Mouse (Mus musculus) induced T-regulatory cell, adult 2 months (primary cell): Measurements from ENCODE around the gene Ctbp2.
A peak's percentile ranks its signal among the peaks of the same experiment; 100 is the strongest.

Experiments used
- DNase-seq: peaks from one replicate; pipeline ENCODE4 v3.0.0-alpha.2; 2012; ENCODE audit warnings: low read depth

Ctbp2 gene

GRCm38 (mm10) chr7:133123999-133124700 lies at the start of gene Ctbp2:
TSS of gene Ctbp2 (minus strand) at chr7:133124354.
- peak; percentile 23 for DNase-seq

DNA sequence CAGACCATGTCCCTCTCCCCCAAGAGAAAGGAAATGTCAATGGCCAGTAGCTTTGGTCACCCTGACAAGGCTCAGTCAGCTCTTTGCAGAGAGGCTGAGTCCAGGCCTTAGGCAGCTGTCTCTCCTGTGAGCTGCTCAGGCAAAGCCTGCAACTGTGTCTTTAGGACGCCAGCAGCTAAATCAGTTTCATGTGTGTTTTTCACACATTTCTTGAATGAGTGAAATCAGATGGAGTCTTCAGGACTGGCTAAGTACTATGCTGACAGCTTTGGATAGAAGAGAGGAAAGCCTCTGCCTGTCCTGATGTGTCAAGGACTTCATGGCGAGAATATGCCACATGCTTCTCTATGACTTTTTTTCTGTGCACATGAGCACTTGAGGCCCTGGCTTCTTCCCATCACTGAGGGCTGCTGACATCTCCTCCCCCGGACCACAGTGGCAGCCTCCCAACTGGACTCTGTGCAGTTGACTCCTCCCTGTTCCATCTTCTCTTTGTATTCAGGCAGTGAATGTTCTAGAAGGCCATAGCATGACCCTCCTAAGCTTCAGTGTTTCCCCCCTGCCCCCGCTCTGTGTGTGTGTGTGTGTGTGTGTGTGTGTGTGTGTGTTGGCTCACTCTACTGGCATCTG lies 47.4 kb upstream of the Ctbp2 start:
- DNase-seq, result no peak

DNA sequence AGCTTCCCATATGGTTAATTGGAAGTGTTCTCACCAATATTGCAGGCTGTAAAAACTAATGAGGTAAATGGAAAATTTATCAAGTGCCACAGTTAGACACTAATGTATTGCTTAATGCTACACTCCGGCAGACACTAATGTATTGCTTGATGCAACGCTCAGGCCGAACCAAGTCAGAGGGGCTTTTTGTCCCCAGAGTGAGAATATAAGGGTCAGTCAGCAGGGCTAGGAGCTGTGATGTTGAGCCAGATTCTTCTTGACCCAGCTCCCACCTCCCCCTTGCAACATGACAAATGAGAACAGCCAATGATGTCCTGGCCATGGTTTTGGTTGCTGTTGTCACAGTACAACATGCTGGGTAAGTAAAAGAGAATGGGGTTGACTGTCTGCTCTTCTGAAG lies 44.8 kb upstream of the Ctbp2 start:
- DNase-seq, result no peak

DNA sequence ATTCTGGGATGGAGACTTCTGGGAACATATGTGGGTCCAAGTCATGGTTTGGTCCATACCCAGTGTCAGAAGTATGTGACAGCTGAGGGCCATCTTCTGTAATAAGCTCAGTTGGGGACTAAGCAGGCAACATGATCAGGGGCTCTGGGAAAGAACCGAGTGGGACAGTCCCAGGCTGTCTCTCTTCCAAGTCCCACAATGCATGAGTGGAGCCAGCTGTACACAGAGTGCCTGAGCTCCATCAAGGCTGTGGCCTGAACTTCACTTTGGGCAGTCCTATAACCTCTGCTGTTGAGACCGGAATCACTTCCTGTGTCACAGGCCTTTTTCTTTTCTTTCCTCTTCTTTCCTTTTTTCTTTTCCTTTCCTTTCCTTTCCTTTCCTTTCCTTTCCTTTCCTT lies 43.7 kb upstream of the Ctbp2 start:
- no peak for DNase-seq

DNA sequence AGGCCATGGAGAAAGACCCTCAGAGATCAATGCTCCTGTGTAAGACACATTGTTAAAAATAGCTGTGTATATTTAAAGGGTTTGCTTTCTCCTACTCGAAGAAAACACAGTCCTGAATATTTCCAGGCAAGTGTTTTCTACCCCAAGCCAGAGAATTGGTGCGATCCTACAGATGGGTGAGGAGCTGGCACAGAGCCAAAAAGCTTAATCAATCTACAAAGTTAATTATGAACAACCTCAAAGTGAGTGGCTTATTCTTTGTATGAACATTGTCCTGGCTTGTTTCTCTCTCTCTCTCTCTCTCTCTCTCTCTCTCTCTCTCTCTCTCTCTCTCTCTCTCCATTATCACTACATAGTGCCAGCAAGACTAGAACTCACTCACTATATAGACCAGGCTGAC lies 40.6 kb upstream of the Ctbp2 start:
- no peak for DNase-seq

GRCm38 (mm10) chr7:133163011-133163410 lies 38.9 kb upstream of the Ctbp2 start:
- DNase-seq, result no peak

DNA sequence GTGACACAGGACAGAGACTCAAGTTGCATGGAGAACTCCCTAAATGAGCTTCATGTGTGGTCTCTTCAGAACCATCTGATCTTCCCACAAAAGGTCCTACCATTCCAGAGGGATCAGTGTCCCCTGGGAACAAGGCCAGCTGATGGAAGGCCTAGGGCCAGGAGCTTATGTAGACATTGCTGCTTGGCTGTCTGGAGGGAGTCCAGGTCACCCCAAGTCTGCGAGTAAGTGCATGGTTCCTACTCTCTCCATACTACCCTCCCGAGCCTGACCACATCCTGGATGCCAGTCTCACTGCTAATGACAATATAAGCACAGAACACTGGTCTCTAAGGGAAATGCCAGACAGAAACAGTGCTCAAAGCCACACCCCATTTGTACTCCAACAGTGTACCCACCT lies 38.0 kb upstream of the Ctbp2 start:
- DNase-seq, result no peak

DNA sequence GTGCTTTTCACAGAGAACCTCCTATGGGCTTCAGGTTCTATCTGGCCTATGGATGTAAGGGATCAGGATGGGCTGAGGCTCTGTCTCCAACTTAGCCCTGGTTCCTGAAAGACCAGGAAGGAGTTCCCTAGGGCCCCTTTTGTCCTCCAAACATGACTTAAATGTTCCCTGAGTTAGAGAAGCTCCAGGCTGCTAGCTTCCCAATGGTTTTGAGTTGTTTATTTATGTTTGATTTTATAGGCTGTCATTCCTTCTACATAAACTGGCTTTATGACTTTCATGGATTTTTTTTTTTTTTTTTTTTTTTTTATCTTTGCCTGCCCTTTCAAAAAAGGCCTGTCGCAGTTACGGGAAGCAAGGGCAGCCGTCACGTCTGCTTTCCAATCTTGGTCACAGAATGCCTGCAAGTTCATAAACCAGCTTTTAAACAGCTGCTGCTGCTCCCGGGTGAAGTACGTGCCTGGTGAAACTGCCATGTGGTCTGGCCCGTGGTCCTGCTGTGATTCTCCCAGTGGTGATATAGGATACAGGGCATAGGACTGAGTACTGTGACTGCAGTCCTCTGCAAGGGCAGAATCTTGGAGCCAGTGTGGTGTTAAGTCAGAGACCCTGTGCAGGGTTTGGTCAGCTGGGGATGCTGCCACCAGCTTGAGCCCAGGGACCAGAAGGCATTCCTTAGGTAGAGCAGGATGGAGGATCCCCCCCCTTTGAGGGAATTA lies 37.4 kb upstream of the Ctbp2 start:
- DNase-seq, result no peak

GRCm38 (mm10) chr7:133159519-133159918 lies 35.4 kb upstream of the Ctbp2 start:
- peak; percentile 12 for DNase-seq

DNA sequence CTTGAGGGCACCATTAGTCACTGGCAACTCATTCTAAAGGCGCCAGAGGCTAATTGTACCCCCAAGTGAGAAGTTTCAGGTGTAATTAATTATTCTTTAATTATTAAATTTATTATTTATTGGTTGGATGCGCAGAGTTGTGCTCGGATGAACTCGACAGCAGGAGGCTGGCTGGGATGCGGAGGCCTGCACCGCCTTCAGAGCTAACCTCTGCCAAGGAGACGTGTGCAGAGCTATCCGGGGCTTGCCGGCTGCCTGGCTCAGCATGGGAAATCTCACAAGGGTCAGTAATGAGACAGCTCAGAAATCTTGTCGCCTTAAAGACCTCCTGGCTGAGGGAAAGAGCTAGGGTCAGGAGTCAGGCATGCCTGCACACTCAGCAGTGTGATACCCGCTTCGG lies 31.5 kb upstream of the Ctbp2 start:
- DNase-seq, result no peak

DNA sequence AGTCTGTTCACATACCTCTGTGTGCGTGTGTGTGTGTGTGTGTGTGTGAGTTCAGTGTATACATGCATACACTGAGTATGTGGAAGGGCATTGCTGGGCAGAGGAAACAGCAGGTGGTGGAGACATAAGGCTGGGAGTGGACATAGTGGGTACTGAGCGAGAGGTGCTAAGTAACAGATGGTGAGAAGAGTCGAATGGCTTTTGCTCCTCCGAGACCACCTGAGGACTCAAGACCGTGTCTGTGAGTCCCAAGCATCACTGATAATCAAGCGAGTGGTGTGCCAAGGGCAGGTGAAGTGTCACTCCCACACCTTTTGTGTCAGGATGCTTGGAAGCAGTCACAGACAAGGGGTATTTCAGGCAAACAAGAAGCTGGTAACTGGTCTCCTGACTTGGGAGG lies 30.7 kb upstream of the Ctbp2 start:
- no peak for DNase-seq

GRCm38 (mm10) chr7:133139689-133140336 lies 15.7 kb upstream of the Ctbp2 start:
- DNase-seq, result no peak

GRCm38 (mm10) chr7:133133552-133133951 lies 9.4 kb upstream of the Ctbp2 start:
- peak; percentile 19 for DNase-seq

- DNase-seq, result no peak
Measured at GRCm38 (mm10) chr7:133132702-133133101, 8.5 kb upstream of the Ctbp2 start.

- DNase-seq, result no peak
Measured at GRCm38 (mm10) chr7:133124701-133125485, 739 bp upstream of the Ctbp2 start.

DNA sequence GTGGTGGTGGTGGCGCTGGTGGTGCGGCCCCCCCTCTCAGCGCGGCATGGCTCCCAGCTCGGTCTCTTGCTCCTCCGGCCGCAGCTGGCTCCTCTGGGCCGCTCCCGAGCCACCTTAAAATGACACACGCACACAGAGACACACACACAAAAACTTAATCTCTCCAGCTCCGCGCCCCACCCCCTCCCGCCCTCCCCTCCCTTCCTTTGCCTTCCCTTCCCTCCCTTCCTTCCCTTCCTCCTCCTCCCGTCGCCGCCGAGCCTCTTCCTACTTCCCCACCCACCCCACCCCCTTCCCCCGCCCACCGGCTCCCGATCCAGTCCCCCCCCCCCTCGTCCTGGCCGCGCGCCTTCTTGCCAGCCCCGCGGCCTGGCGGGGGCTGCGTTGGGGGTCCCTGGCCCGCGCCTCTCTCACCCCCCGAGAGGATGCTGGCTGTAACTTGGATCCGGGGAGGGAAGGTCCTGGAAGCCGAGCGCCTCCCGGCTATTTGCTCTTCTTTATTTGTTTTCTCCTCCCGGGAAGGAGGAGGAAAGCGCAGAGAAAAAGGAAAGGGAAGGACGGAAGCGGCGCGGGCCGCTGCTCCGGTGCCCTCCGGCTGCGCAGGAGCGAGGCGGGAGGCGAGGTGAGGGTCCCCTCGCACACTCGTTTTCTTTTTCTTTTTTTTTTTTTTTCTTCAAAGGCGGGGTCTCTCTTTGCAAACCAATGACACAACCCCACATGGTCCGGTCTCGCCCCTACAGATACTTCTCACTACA lies 733 bp downstream of the Ctbp2 start, which contains the start of gene Fgfr2:
Gene Fgfr2 (minus strand): TSS at position 107 of the 755 bp plus-strand sequence.
- no peak for DNase-seq

DNA sequence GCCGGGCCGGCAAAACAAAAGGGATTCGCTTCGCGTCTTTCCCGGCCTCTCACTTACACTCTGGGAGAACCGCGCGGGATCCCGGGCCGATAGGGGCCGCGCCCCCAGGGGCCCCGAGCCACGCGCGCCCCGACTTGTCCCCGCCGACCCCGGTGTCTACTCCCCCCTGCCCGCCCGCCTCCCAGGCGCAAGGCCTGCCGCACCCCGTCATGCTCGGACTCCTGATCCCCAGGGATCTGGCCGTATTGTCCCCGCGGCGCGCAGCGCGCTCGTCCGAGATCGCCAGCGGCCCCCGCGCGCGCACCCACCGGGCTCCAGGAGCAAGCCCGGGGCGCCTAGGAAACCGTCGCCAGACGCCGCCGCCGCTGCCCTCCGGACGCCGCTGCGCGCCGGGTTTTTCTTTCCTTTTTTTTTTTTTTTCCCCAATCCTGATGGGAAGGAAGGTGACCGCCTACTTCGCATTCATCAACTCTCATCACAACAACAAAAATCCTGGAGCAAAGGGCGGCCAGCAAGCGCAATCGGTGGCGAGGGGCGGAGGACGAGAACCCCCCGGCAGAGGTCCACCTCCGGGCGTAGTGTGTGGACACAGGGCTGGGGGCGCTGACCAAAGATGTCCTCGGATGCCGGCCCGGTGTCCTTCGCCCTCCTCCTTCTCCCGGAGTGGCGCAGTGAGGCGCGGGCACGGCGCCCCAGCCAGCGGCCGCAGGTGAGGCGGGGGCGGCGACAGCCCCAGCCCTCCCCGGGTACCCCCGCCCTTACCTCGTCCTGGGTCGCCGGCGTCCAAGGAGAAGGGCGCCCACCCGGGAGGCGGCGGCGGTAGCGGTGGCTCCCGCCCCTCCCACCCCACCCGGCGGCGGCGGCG lies 1.5 kb downstream of the Ctbp2 start:
- no peak for DNase-seq

- DNase-seq, result peak; percentile 11
Measured at GRCm38 (mm10) chr7:133121661-133122378, 2.3 kb downstream of the Ctbp2 start.

DNA sequence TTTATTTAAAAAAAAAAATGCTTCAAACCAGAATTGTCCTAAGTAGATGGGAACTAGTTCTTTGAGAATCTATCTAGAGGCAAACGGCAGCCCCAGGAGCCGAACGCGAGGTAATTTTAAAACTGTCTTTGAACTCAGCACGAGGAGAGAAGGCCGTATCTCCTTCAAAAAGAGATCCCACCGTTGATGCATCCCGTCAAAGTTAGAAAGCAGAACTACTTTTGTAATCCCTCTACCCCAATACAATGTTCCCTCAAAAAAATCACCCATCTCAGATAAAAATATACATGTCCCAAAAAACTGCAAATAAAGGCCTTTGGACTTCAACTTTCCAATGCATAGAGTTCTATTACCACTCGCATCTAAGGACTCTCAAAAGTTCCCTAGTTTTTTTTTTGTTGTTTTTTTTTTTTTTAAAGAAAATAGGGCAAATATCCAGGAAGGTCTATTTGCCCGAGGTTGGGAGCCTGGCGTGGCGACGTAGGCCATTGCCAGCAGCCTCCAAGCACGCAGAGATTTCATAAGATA lies 3.0 kb downstream of the Ctbp2 start:
- no peak for DNase-seq
